Mouse (Mus musculus) ES-Bruce4 (cell line): ENCODE data around the gene Naaladl1.

Experiments used
- CTCF ChIP-seq: IDR thresholded peaks from one replicate; pipeline ENCODE4 v1.8.1; 2011; ENCODE audit warnings: low read depth, low read length
- EP300 ChIP-seq: IDR thresholded peaks from 2 replicates; pipeline ENCODE4 v1.6.1; 2011; ENCODE audit warnings: low read depth, low read length; ENCODE audit not compliant: insufficient read depth
- POLR2A ChIP-seq: IDR thresholded peaks from one replicate; pipeline ENCODE4 v1.8.1; 2011; ENCODE audit warnings: low read length; ENCODE audit not compliant: insufficient read depth

DNA sequence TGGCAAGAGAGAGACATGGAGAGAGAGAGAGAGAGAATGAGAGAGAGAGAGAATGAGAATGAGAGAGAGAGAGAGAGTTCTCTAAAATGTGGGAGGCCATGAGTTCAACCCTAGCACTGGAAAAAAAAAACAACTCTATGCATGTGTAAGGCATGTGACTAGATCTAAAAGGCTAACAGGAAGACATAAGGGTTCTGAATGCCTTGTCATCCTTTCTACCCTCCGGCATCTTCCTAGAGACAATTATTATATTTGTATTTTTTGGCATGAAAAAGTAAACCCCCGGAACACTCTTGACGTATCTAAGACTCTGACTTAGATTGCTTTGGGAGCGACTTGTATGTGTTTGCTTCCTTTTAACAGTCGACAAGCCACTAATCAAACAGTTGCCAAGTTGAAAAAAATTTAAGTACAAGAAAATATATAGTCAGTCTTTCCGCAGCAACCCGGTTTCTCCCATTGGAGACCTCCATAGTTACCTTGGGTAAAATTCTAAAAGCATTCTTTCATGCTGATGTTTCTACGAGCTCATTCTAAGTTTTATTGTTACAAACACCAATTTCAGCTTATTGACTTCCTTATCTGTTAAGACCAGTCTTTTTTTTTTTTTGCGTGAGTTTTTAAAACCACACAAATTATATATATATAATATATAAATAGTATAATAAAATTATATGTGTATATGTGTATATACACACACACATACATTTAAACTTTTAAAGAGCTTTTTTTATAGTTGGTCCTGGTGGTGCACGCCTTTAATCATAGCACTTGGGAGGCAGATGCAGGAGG is 21.4 kb downstream of the Naaladl1 start:
- TF ChIP-seq CTCF, result no peak
- no peak for TF ChIP-seq EP300
- TF ChIP-seq POLR2A, result no peak
